Mouse (Mus musculus) gastrocnemius, postnatal 4 days (tissue): ENCODE data around the gene Tnfrsf4. TPM values are rescaled to one million over a fixed set of nuclear protein-coding genes. Genes with fewer than 3 reads are reported as not detected.

Source experiments
- DNase-seq, 2 experiments: peaks; one replicate each; pipeline ENCODE4 v3.0.0; 2021 to 2022; ENCODE audit warnings: low spot score in 2 of 2, mixed read lengths in 2 of 2
- microRNA-seq: library from miRNA; unstranded; fragments of <30 nt; microRNA quantifications from one replicate; pipeline ENCODE4 v1.2.0, GENCODE M21; 2021
- total RNA-seq, 2 experiments: library from RNA; stranded (reverse); gene quantifications; 2 replicates each; pipeline ENCODE4 v1.2.3; 2021

Gene Tnfrsf4
- total RNA-seq, 2 experiments from 2014 or later, result 0.93 to 1.4 TPM

DNA sequence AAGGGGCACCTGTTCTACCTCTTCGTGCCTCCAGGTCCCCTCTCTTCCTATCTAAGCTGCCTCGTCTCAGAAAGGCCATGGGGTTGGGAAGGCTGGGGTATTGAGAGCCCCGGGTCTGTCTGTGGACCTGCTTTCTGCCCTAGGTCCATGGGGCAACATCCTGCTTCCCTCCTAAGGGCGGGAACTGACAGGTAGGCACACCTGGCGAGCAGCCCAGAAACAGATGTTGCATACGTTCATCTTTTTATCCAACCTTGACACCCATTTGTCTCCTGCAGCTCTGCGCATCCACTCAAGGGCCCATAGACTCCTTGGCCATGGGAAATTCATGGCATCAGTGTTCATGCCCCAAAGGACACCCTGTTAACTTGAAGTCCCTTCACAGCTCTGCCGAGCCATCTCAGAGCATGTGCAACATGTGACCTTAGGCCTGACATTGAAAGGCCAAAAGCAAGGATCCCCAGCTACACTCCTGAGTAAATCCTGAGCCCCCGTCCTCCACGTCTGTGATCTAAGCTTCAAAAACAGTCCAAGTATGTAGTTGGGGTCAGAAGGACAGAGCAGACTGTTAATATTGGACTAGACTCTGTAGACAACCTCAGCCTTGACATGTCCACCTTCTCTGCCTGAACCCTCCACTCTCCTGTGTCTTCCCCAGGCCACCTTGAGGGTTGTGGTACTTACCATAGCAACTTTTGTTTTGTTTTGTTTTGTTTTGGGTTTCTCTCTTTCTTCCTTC lies 51.7 kb downstream of the Tnfrsf4 start:
- no peak for DNase-seq

Small RNA genes within 50 kb of the gene (microRNA-seq; reads per million reads assigned to microRNA genes)
- gene Mir200a (2.3 reads per million, percentile 4 among the genes with 10 or more reads in this experiment), gene Mir200b (17.4 reads per million, percentile 33 among the genes with 10 or more reads in this experiment), gene Mir429 (9.3 reads per million, percentile 26 among the genes with 10 or more reads in this experiment)

Other genes with a start within 250 kb of the Tnfrsf4 start
- gene Vwa1, start 239.1 kb upstream of the Tnfrsf4 start, total RNA-seq, result 10 to 100 TPM; 23.4 to 26.4 TPM
- 1 to 10 TPM; 3.8 to 5.1 TPM for gene Tmem88b, start 228.0 kb upstream of the Tnfrsf4 start, total RNA-seq
- gene Ankrd65, start 223.4 kb upstream of the Tnfrsf4 start, total RNA-seq, result under 1 TPM in 1 of 2 experiments, not detected in 1; 0.39 TPM
- gene Mrpl20, start 211.0 kb upstream of the Tnfrsf4 start, total RNA-seq, result 10 to 100 TPM; 61.5 to 67.5 TPM
- gene Ccnl2, start 201.4 kb upstream of the Tnfrsf4 start, total RNA-seq, result 10 to 100 TPM; 58.0 to 71.0 TPM
- gene Aurkaip1, start 182.6 kb upstream of the Tnfrsf4 start, total RNA-seq, result 10 to 100 TPM; 80.6 to 80.9 TPM
- 100 to 1,000 TPM; 138 to 147 TPM for gene Mxra8, start 174.2 kb upstream of the Tnfrsf4 start, total RNA-seq
- gene Dvl1, start 166.4 kb upstream of the Tnfrsf4 start, total RNA-seq, result 10 to 100 TPM; 82.1 to 85.1 TPM
- gene Tas1r3, start 150.5 kb upstream of the Tnfrsf4 start, total RNA-seq, result under 1 TPM; 0.26 to 0.34 TPM
- 10 to 100 TPM; 14.0 to 17.6 TPM for gene Cptp, start 144.4 kb upstream of the Tnfrsf4 start, total RNA-seq
- gene Ints11, start 144.3 kb upstream of the Tnfrsf4 start, total RNA-seq, result 10 to 100 TPM; 22.0 to 25.2 TPM
- 10 to 100 TPM; 27.4 to 30.1 TPM for gene Pusl1, start 122.1 kb upstream of the Tnfrsf4 start, total RNA-seq
- gene Acap3, start 122.0 kb upstream of the Tnfrsf4 start, total RNA-seq, result 10 to 100 TPM; 30.1 to 31.6 TPM
- gene Ube2j2, start 70.0 kb upstream of the Tnfrsf4 start, total RNA-seq, result 10 to 100 TPM; 59.6 to 74.0 TPM
- 10 to 100 TPM; 24.0 to 36.0 TPM for gene C1qtnf12, start 51.5 kb upstream of the Tnfrsf4 start, total RNA-seq
- gene B3galt6, start 21.2 kb upstream of the Tnfrsf4 start, total RNA-seq, result 1 to 10 TPM; 4.8 to 6.0 TPM
- gene Sdf4, start 21.0 kb upstream of the Tnfrsf4 start, total RNA-seq, result 100 to 1,000 TPM; 116 to 117 TPM
- gene Tnfrsf18, start 12.3 kb downstream of the Tnfrsf4 start, total RNA-seq, result under 1 TPM; 0.62 to 0.66 TPM
- not detected for gene Ttll10, start 45.6 kb downstream of the Tnfrsf4 start, total RNA-seq
- gene 9430015G10Rik, start 96.1 kb downstream of the Tnfrsf4 start, total RNA-seq, result 10 to 100 TPM in 1 of 2 experiments, 1 to 10 TPM in 1; 9.8 to 12.1 TPM
- gene Rnf223, start 116.7 kb downstream of the Tnfrsf4 start, total RNA-seq, result under 1 TPM; 0.25 to 0.26 TPM
- gene Agrn, start 183.6 kb downstream of the Tnfrsf4 start, total RNA-seq, result 10 to 100 TPM; 53.2 to 57.1 TPM
- under 1 TPM in 1 of 2 experiments, not detected in 1; 0.49 TPM for gene Isg15, start 187.0 kb downstream of the Tnfrsf4 start, total RNA-seq
- 1 to 10 TPM; 3.6 to 4.1 TPM for gene AW011738, start 189.5 kb downstream of the Tnfrsf4 start, total RNA-seq
- 10 to 100 TPM; 30.8 to 32.7 TPM for gene Perm1, start 202.0 kb downstream of the Tnfrsf4 start, total RNA-seq
- gene Plekhn1, start 221.0 kb downstream of the Tnfrsf4 start, total RNA-seq, result 10 to 100 TPM; 11.5 to 12.2 TPM
- gene Noc2l, start 222.2 kb downstream of the Tnfrsf4 start, total RNA-seq, result 10 to 100 TPM; 30.4 to 31.0 TPM
- under 1 TPM; 0.10 to 0.26 TPM for gene Samd11, start 241.8 kb downstream of the Tnfrsf4 start, total RNA-seq